Mouse (Mus musculus): ENCODE measurements around the gene Alyref2. TPM values are rescaled to one million over a fixed set of nuclear protein-coding genes. Genes with fewer than 3 reads are reported as not detected.
"Not testable (repeated sequence)": the region's sequence is repeated elsewhere in the genome, so short reads cannot be mapped to it uniquely, and the experiment has no call there.

The Alyref2 gene
- total and polyA plus RNA-seq, 2 experiments from 2014 or later: 10.4 to 20.5 TPM

- H3K4me2 ChIP-seq (ENCODE audit: low read depth, low read length): no peak overlapping the region
- no peak for ATAC-seq
- no peak overlapping the region for H3K9ac ChIP-seq (replicated peaks; ENCODE audit: low read length)
- no peaks in the 10 kb centered on the region for H3K27me3 ChIP-seq (ENCODE audit: insufficient read depth, low read length)
- H3K9me3 ChIP-seq (ENCODE audit: low read length): no peaks in the 10 kb centered on the region
- WGBS: 93% methylated on average over 5 of the region's 5 CpGs
- no peak for DNase-seq (ENCODE audit: low spot score)
- no peak for TF ChIP-seq CTCF (IDR thresholded peaks at IDR 0.05; ENCODE audit: low read depth)
- no peaks in the 10 kb centered on the region for H3K4me1 ChIP-seq (ENCODE audit: insufficient read depth, low read length)
- H3K4me3 ChIP-seq (ENCODE audit: low read length): no peak overlapping the region
- no peak overlapping the region for H3K27ac ChIP-seq
- H3K36me3 ChIP-seq (ENCODE audit: insufficient read depth, low read length): no peaks in the 10 kb centered on the region
Observed at GRCm38 (mm10) chr1:171465749-171466412, 37.4 kb upstream of the Alyref2 start.

DNA sequence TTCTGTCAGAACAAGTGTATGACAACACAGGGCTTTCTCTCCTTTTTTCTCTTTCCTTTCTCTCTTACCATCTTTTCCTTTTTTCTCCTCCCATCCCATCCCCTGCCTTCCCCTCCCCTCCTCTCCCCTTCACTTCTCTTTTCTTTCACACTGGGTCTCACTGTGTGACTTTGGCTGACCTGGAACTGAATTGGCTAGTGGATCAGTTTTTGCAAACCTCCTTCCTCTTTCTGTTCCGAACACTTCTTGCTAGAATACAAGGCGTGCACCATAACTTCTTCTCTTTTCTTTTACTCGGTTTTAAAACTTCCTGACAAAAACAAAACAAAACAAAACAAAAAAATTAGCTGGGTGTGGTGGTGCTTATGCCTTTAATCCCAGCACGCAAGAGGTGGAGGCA lies 36.7 kb upstream of the Alyref2 start:
- H3K9ac ChIP-seq (replicated peaks; ENCODE audit: low read length): no peak overlapping the region
- WGBS: 82% methylated on average over 4 of the region's 4 CpGs
- H3K4me3 ChIP-seq (ENCODE audit: low read length): no peak overlapping the region
- H3K9me3 ChIP-seq (ENCODE audit: low read length): no peaks in the 10 kb centered on the region
- H3K27me3 ChIP-seq (ENCODE audit: insufficient read depth, low read length): no peaks in the 10 kb centered on the region
- H3K36me3 ChIP-seq (ENCODE audit: insufficient read depth, low read length): no peaks in the 10 kb centered on the region
- no peak for TF ChIP-seq CTCF (IDR thresholded peaks at IDR 0.05; ENCODE audit: low read depth)
- ATAC-seq (no peak), DNase-seq (ENCODE audit: low spot score) (no peak)
- H3K4me2 ChIP-seq (ENCODE audit: low read depth, low read length): no peak overlapping the region
- H3K4me1 ChIP-seq (ENCODE audit: insufficient read depth, low read length): no peaks in the 10 kb centered on the region
- H3K27ac ChIP-seq: no peak overlapping the region

GRCm38 (mm10) chr1:171469678-171470077 lies 33.6 kb upstream of the Alyref2 start:
- Histone ChIP-seq H3K36me3 (ENCODE audit: insufficient read depth, low read length) (no peaks in the 10 kb centered on the region), H3K4me3 (ENCODE audit: low read length) (no peak overlapping the region), H3K27me3 (ENCODE audit: insufficient read depth, low read length) (no peaks in the 10 kb centered on the region), H3K4me2 (ENCODE audit: low read depth, low read length) (no peak overlapping the region), H3K27ac (no peak overlapping the region), H3K4me1 (ENCODE audit: insufficient read depth, low read length) (no peaks in the 10 kb centered on the region), H3K9me3 (ENCODE audit: low read length) (no peaks in the 10 kb centered on the region), H3K9ac (replicated peaks; ENCODE audit: low read length) (no peak overlapping the region)
- ATAC-seq (no peak), DNase-seq (ENCODE audit: low spot score) (no peak)
- 95% methylated on average over 3 of the region's 3 CpGs for WGBS
- TF ChIP-seq CTCF (IDR thresholded peaks at IDR 0.05; ENCODE audit: low read depth): no peak

- Histone ChIP-seq H3K27me3 (ENCODE audit: insufficient read depth, low read length) (no peaks in the 10 kb centered on the region), H3K27ac (no peak overlapping the region), H3K9me3 (ENCODE audit: low read length) (no peaks in the 10 kb centered on the region), H3K4me1 (ENCODE audit: insufficient read depth, low read length) (no peaks in the 10 kb centered on the region), H3K4me2 (ENCODE audit: low read depth, low read length) (no peak overlapping the region), H3K4me3 (ENCODE audit: low read length) (no peak overlapping the region), H3K36me3 (ENCODE audit: insufficient read depth, low read length) (no peaks in the 10 kb centered on the region), H3K9ac (replicated peaks; ENCODE audit: low read length) (no peak overlapping the region)
- ATAC-seq (no peak), DNase-seq (ENCODE audit: low spot score) (peak; percentile 78)
- 30% methylated on average over 7 of the region's 7 CpGs for WGBS
- peak; percentile 87 for TF ChIP-seq CTCF (IDR thresholded peaks at IDR 0.05; ENCODE audit: low read depth)
Observed at GRCm38 (mm10) chr1:171470371-171470871, 32.9 kb upstream of the Alyref2 start.

GRCm38 (mm10) chr1:171470896-171471295 lies 32.4 kb upstream of the Alyref2 start:
- no peak overlapping the region for H3K4me3 ChIP-seq (ENCODE audit: low read length)
- H3K4me1 ChIP-seq (ENCODE audit: insufficient read depth, low read length): no peaks in the 10 kb centered on the region
- ATAC-seq: no peak
- H3K27ac ChIP-seq: no peak overlapping the region
- H3K4me2 ChIP-seq (ENCODE audit: low read depth, low read length): no peak overlapping the region
- no peaks in the 10 kb centered on the region for H3K9me3 ChIP-seq (ENCODE audit: low read length)
- no peak for TF ChIP-seq CTCF (IDR thresholded peaks at IDR 0.05; ENCODE audit: low read depth)
- no peak for DNase-seq (ENCODE audit: low spot score)
- 94% methylated on average over 5 of the region's 5 CpGs for WGBS
- no peaks in the 10 kb centered on the region for H3K27me3 ChIP-seq (ENCODE audit: insufficient read depth, low read length)
- H3K9ac ChIP-seq (replicated peaks; ENCODE audit: low read length): no peak overlapping the region
- H3K36me3 ChIP-seq (ENCODE audit: insufficient read depth, low read length): no peaks in the 10 kb centered on the region

- no peak overlapping the region for H3K9ac ChIP-seq (replicated peaks; ENCODE audit: low read length)
- WGBS: 59% methylated on average over 1 of the region's 1 CpGs
- H3K36me3 ChIP-seq (ENCODE audit: insufficient read depth, low read length): no peaks in the 10 kb centered on the region
- ATAC-seq (no peak), DNase-seq (ENCODE audit: low spot score) (no peak)
- no peak overlapping the region for H3K4me3 ChIP-seq (ENCODE audit: low read length)
- H3K4me1 ChIP-seq (ENCODE audit: insufficient read depth, low read length): no peaks in the 10 kb centered on the region
- H3K27ac ChIP-seq: no peak overlapping the region
- H3K9me3 ChIP-seq (ENCODE audit: low read length): no peaks in the 10 kb centered on the region
- TF ChIP-seq CTCF (IDR thresholded peaks at IDR 0.05; ENCODE audit: low read depth): no peak
- no peaks in the 10 kb centered on the region for H3K27me3 ChIP-seq (ENCODE audit: insufficient read depth, low read length)
- H3K4me2 ChIP-seq (ENCODE audit: low read depth, low read length): no peak overlapping the region
Observed at GRCm38 (mm10) chr1:171471452-171471851, 31.8 kb upstream of the Alyref2 start.

- not testable (repeated sequence) for H3K9me3 ChIP-seq (ENCODE audit: low read length); H3K27ac ChIP-seq; H3K36me3 ChIP-seq (ENCODE audit: insufficient read depth, low read length); ATAC-seq; H3K4me1 ChIP-seq (ENCODE audit: insufficient read depth, low read length); H3K4me2 ChIP-seq (ENCODE audit: low read depth, low read length); H3K4me3 ChIP-seq (ENCODE audit: low read length); H3K27me3 ChIP-seq (ENCODE audit: insufficient read depth, low read length); DNase-seq (ENCODE audit: low spot score); H3K9ac ChIP-seq (replicated peaks; ENCODE audit: low read length)
- 84% methylated on average over 8 of the region's 8 CpGs for WGBS
Observed at GRCm38 (mm10) chr1:171471941-171472340, 31.3 kb upstream of the Alyref2 start.

All from hindbrain, postnatal 0 days (tissue).